Mouse (Mus musculus) spleen, postnatal 4 days (tissue): ENCODE measurements around the gene Pax8.

Experiments
- DNase-seq, 2 experiments: peaks; one replicate each; pipeline ENCODE4 v3.0.0; 2022; ENCODE audit warnings: low spot score in 2 of 2

The Pax8 gene

DNA sequence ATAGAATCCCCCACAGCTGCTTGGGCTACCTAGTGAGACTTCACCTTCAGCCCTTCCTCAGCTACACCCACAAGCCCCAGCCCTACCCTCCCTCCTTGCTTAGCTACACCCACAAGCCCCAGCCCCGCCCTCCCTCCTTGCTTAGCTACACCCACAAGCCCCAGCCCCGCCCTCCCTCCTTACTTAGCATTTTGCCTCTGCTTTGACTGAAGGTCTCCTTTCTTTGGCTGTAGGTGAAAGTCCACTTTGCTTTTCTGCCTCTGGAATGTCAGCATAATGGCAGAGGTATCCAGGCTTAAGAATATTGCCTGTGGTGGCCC is 14.6 kb downstream of the Pax8 start:
- no peak for DNase-seq

DNA sequence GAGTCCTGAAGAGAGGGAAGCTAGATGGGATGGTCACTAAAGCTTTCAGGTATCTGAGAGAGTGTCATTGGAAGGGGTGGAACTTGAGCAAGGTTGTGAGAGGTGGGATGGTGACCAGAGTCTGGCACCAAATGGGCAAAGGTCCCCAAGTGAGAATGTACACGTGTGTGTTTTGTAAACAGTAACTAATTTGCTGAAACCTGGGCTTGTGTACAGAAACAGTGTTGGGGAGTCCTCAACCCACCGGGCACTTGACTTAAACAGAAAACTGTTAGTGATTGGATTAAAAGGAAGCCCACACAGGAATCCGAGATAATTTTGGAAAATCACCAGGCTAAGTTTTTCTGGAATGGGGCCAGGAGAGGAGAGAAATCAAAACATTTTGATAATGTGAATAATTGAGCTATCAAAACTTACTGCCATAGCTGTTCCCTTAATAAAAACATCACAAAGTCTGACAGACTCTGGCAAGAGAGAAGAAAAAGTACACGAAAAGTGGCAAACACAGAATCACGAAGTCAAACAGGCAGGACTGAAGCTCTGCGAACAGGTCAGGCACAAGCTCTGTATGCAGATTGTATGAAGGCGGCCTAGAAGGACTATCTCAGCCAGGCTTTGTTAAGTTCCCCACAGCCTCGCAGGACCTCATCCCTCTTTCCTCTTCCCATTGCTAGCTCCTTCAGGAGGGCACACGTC is 15.1 kb downstream of the Pax8 start:
- no peak for DNase-seq

DNA sequence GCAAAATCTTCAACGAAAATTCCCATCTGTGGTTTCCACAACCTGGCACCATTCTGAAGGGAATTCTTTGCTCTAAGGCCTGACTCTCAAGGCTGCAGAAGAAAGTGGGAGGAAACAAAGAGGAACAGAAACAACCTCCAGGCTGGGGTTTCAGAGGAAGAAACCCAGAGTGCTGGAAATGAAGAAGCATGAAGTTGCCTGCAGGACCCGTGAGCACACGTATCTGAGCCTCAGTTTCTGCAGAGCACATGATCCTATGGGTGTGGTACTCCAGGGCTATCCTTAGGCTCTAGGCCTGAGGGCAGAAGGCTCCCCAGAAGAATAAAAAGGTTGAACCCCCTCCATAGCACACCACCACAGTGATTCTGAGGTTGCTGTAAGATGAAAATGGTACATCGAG is 18.6 kb downstream of the Pax8 start:
- DNase-seq: no peak

DNA sequence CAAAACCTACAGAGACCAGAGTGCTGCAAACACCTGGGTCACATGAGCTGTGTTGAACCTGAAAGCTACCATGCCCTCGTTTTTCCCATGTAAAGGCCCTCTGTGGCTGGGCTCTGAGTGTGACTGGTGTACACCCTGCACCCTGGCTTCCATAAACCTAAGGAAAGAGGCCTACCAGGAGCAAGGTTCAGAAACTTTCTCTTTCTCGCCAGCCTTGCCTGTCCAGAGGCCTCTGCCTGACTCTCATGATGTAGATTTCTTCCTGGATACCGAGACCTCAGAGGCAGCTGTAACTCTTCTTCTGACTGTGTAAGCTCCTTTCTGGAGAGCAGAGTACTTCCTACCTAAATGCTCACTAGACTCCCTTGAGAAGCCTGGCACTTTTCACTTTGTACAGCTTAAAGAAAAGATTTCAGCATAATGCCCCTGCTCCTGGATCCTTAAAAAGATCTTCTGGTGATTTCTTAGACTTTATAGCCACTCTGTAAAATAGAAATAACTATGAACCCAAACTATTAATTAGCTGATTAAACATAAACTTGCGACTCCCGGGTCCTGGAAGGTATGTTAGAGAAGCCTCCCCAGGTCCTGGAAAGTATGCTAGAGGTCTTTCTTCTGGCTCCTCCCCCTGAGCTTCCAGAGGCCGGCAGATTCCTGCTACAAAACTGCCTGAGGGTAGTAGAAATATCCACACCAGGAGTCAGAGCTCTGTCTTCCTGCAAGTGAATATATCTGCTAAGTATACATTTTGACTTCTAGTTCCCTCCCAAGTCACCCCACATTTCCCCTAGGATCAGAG is 20.1 kb downstream of the Pax8 start:
- DNase-seq: no peak

DNA sequence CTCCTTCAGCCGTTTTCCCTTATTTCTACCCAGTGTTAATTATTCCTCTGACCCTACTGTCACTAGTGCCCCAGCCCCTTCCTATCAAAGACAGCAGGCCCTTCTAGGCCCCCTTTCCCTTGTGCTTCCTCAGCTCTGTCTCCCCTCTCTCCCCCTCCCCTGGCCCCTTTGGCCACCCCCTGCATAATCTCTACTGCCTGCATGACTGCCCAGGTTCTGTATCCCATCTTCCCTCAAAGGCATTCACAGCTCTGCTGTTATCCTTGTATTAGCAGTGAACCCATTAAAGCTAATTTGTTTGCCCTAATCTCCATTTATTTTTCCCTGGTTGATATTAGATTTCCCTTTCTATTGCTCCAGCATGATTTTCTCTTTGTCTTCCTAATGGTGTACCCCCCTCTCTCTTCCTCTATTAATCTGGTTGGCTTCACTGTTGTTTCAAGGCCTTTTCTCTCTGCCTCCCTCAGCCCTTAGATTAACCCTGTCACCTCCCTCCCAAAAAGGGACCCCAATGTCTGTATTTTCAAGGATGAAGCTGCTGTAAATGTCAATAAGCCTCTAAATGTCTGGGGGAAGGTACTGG is 20.9 kb downstream of the Pax8 start:
- no peak for DNase-seq

DNA sequence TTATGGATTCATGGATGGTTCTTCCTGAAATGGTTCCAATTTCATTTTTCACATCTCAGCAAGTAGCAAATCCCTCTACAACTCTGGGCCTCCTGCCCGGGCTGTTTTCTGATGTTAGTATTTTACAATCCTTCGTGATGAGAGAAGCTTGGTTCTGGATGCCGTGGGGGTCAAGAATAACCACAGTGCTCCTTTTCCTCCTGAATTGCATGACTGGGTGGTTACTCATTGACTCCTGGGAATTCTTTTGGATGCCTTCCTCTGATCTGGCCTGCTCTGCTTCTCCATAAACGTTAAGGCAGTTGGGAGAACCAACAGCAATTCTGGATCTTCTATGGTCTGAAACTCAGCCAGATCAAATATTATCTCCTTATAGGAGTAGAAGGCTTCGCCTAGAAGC is 22.2 kb downstream of the Pax8 start:
- no peak for DNase-seq

DNA sequence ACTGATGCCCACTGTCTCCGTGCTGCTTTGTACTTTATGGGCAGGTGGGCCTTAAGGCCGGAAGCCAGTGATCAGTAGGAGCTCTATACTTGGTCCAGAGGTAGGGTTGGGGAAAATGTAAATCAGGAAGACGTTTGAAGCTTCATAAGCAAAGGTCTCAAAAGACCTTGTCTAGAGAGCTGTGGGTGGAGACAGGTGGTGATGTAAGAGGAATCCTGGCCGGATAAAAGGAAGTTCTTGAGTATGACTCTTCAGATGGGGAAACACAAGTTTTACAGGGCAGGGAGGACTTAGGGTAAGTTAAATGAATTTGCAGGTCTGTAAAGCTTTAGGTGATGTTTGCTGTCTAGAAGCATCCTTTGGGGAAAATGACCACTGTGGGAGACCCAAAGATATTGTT is 26.3 kb downstream of the Pax8 start:
- DNase-seq: no peak

DNA sequence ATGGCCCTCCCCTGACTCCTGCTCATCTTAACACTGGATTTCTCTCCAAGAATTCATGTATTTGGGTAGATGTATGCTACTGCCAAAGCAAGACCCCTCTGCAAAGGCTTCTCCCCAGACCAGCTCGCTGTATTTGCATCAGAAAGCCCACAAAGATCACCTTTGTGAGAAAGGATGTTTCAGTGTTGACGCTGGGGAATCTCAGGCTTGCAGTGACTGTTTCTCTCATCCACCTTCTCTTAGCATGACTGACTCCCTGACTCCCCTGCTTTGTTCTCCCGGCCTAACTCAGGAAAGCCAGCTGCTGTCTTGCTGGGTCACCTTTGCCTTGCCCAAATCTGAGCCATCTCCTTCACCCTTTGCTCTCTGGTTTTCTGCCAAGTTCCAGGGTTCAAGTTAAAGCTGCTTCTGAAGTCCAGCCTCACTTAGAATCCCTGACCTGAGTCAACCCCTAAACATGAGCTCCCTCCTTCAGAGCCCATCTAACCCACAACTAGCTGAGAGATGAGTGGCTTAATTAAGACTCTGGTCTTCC is 32.1 kb downstream of the Pax8 start:
- DNase-seq: no peak

DNA sequence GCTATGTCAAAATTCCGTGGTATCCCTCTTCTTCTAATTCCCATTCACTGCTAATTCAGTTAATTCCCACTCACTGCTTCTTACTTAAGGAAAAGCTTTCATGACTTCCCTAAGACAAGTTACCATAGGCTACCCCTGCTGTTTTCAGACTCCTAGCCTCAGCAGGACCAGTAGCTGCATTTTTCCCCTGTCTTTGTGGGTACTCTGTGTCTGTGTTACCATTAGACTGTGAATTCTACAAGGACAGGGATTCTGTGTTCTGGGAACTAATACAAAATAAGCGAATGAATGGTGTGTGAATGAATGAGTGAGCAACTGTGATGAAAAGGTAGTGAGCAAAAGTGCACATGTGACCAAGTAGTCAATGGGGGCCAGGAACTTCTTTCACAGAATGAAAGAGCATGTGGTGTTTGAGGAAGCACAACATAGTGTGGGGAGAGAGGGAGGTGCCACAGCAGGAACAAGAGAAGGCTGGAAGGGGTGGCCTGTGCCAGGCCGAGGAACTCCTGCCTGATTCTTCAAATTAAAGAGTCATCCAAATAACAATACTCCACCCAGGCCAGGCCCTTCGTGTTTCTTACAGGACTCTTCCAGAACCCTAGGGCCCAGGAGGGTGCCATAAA is 33.0 kb downstream of the Pax8 start:
- no peak for DNase-seq

DNA sequence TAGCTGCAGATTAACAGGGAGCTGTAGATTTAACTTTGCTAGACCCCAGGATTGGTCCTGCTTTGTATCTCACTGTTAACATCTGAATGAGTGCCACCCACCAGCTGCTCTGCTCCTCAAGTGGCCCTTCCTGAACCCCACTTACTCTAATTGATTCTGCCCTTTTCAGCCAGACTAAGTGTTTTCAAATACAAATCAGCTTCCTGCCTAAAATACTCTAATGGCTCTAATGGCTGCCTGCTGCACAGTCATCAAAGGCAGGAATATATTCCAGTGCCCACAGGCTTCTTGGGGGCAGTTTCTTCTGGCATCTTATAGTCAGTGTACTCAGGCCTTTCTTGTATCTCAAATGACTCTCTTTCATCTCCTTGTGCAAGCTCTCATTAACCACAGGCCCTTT is 33.5 kb downstream of the Pax8 start:
- no peak for DNase-seq

DNA sequence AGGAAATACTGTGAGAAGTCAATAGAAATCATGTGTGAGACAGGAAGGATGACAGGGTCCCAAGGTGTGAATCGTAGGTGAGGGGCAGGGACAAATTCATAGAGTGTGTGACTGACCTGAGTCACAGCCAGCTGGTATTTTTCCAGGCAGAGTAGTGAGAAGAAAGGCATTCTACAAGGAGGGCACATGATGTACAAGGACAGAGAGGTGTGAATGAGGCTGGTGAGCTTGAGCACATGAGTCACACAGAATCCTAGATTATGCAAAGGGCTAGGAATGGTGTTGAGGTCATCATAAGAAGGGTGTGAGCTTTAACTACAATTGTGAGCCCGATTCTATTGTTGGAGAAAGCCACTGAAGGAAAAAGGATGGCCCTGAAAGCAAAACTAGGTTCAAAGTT is 35.3 kb downstream of the Pax8 start:
- no peak for DNase-seq

DNA sequence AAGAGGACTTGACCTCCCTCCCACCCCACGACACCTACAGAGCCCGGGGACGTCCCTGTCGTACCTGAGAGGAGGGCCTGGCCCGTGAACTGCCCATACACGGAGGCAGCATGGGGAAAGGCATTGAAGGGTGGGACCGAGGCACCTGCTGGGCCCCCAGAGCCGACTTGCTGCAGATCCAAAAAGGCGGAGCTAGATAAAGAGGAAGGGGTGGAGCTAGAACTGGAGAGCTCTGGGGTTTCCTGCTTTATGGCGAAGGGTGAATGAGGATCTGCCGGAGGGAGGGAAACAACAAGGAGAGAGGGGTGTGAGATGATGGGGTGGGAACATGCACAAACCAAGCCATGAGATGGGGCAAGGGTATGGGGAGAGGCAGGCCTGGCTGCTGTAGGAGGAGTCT is 39.7 kb downstream of the Pax8 start:
- no peak for DNase-seq

DNA sequence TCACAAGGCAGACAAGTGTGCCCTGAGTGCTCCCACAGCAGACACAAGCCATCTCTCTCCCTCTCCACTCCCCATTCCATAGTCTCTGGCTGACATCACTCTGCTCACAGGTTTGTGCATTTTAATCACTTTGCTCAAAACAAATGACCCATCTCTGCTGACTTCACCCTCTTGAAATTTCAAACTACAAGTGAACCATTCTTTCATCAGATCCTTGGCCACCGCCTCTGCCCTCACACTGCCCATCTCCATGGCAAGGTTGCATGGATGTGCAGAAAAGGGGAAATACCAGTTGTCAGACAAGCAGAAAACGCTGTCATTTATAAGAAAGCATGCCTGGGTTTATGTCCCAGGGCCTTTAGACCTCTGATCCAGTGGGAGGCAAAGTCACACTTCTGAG is 40.7 kb downstream of the Pax8 start:
- DNase-seq: no peak

DNA sequence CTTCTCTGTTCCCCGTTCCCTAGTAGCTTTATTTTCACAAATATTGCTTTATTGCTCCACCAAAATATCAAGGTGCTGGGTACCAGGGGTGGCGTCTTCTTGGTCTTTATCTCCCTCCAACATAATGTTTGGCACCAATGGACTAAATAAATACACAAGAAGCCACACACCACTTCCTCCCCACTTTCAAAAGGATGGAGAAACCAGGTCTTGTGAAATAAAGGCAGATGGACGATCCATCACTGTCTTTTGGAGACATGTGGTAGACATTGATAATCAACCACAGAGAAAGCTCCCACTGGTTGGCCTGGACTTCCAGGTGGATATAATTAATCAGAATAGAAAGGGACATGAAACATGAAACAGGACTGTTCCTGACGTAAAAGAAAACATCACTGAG is 45.6 kb downstream of the Pax8 start:
- DNase-seq: no peak

DNA sequence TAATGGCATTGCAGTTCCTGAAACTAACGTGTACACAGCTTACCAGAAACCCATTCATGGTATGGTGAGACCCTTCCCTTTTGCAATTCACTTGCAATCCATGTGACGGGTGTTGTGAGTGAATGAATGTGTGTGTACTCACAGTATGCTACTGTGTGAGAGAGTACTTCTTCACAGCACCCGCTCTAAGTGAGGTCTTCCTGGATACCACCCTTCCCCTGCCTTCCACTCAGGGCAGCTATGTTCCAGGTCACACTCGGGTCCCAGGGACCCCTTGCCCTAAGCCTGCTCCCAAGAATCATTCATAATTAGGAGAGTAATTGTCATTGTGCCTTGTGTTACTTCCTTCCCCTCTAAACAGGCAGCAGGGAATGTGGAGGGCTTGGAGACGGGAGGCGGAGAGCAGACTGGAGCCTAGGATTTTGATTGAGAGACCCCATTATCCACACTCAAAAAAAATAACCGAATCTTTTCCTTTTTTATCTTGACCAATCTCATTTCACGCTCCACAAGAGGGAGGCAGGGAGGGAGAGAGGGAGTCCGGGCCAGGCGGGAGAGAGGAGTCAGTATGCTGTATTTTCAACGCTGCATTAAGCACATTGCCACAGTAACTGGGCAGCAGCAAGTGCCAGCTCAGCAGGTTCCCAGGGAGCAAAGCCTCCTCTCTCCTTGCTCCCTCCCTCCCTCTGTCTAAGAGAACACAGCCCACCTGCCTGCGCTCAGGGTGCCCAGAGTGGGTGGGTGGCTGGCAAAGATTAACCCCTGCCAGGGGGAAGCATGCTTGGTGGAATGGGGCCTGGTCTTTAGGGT is 47.3 kb downstream of the Pax8 start:
- no peak for DNase-seq

DNA sequence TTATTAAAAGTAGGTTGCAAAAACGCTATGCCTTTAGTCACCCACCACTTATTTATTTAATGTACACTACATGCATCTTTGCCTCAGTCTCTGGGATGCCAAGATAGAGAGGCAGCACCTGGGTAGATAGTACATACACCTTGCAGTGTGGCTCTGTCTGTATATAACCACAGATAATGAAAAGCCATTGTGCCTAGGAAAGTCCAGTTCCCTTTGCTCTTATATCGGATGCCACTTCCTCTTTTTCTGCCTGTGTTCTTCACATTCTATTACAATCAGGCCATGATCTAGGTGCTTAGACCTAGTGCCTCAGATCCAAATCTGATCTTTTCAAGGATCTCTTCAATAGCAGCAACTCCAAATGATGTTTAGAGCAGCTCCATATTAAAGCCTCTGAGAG is 49.8 kb downstream of the Pax8 start:
- no peak for DNase-seq

DNA sequence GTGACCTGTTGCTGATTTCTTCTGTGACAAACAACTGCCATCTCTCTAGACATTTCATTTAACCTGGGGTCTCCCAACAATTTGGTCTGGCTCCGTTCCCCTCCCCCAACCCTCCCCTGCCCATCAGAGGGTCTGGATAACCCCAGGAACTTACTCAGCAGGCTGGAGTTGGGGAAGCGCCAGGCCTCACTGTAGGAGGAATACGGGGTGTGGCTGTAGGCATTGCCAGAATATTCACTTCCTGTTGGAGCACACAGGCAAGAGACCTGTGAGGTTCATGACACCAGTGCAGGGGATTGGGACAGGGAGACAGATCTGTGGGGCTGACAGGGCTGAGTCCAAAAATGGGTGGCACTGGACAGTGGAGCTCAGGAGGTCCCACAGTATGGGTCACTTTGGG is 52.6 kb downstream of the Pax8 start:
- DNase-seq: no peak

DNA sequence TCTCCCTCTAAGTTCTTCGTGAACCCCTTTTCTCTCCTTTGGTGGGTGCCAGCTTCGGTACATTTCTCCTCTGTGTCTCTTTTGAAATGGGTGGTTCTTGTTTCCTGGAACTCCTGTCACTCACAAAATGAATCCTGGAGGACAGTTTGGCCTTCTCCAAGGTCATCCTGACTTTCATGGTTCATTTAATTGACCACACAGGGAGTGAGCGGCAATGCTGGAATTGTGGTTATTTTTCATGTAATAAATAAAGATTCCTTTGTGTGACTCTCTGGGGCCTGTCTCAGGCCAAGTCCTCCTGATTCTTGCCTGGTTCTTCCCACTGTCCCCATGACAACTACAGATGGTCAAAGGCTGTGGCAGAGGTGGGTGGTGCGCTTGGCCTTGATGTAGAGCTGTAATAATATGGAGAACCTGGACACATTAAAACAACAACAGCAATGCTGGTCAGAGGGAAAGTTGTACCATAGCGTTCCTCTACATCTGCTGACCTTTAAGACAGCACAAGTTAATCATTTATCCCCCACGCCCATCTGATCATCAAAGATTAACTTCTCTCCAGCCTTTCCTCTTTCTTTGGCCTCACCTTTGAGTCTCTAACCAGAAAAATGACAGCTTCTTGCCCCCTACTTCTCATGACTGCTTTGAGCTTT is 54.1 kb downstream of the Pax8 start:
- no peak for DNase-seq

DNA sequence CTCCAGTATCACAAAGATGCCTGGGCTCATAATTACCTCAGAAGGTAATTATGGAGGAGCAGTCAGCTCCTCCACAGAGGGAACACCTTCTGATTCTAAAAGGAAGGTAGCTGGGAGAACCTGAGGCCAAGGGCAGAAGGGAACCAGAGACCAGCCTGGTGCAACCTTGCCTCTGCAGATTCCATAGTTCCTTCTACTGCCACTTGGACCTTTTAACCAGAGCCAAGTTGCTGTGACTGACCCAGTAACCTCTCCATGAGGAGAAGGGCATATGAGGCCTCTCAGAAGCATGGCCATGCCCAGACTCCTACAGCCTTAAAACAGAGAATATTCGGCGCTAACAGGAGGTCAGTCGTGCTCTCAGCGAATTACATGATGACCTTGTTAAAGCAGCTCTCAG is 57.8 kb downstream of the Pax8 start:
- no peak for DNase-seq

DNA sequence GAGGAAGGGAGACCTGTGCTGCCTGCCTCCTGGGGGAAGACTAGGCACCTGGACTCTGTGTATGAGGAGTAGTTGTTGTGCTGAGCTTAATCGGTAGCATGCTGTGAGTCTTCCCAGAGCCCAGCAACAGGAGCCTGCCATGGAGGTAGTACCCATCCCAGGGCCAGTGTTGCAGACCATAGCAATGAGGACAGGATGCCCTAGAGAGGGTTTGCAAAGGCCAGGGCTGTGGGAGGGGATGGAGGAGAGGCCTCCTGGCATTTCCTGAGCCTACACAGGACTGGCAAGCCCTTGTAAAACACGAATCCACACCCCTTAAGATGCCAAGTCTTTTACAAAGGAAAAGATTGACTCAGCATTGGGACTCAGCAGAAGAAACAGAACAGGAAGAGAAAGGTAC is 58.3 kb downstream of the Pax8 start:
- DNase-seq: no peak

DNA sequence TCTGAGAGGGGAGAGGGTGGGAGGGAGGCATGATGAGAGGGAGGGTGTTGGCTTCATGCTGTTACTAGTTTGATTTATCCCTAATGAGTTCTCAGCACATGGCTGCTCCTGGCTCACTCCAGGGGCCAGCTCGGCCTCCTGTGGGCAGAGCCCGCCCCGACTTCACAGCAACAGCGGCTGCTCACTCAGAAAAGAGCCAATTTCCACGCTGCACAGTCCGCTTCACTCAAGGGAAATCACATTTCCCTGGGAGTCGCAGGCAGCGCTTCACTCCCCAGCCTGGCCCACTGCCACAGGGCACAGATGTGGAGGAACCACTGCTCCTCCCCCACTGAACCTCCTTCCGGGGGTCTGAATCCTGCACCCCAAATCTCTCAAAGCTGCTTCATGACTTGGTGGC is 58.7 kb downstream of the Pax8 start:
- DNase-seq: no peak
